ENCODE assay signal across 18 mouse cellular contexts in genomic region chr17:32183017-32183416, GRCm38 (mm10). TPM values are rescaled to one million over a fixed set of nuclear protein-coding genes. Genes with fewer than 3 reads are reported as not detected.
DNase-seq lines count a peak whose midpoint lies in the region; ATAC-seq lines count a peak whose summit lies in the region.
"Had no signal": no experiment of that assay in that cellular context is flagged by ENCODE, and none has a peak within 500 bp of the region (broad histone marks: within the 10 kb centered on the region; RNA-seq: fewer than 3 reads in every experiment).

No protein-coding gene starts in this region.

- no peaks in the 10 kb centered on the region for H3K36me3 ChIP-seq in forebrain, embryonic 13.5 days (ENCODE audit: poor library complexity, severe bottlenecking)
- no peaks in the 10 kb centered on the region for H3K36me3 ChIP-seq in forebrain, embryonic 15.5 days
- no peaks in the 10 kb centered on the region for H3K36me3 ChIP-seq in limb, embryonic 10.5 days
- H3K36me3 ChIP-seq: embryonic facial prominence, embryonic 15.5 days; forebrain, embryonic 10.5 days; heart, embryonic 12.5 days; hindbrain, embryonic 10.5 days; intestine, embryonic 15.5 days had no signal

- no peak overlapping the region for H3K4me3 ChIP-seq in forebrain, embryonic 13.5 days
- no peak overlapping the region for H3K4me3 ChIP-seq in forebrain, embryonic 15.5 days
- no peak overlapping the region for H3K4me3 ChIP-seq in limb, embryonic 10.5 days
- H3K4me3 ChIP-seq: embryonic facial prominence, embryonic 15.5 days; erythroblast, embryonic 14.5 days; forebrain, embryonic 10.5 days; heart, embryonic 12.5 days; hindbrain, embryonic 10.5 days; intestine, embryonic 15.5 days had no signal

- H3K4me1 ChIP-seq in forebrain, embryonic 13.5 days = peaks cover 27% of the 10 kb centered on the region
- H3K4me1 ChIP-seq in forebrain, embryonic 15.5 days = peaks cover 18% of the 10 kb centered on the region
- H3K4me1 ChIP-seq in limb, embryonic 10.5 days = peaks cover 18% of the 10 kb centered on the region
- H3K4me1 ChIP-seq: embryonic facial prominence, embryonic 15.5 days had no signal

- no peak overlapping the region for H3K4me2 ChIP-seq in forebrain, embryonic 13.5 days
- H3K4me2 ChIP-seq in forebrain, embryonic 15.5 days (replicated peaks) = no peak overlapping the region
- H3K4me2 ChIP-seq: embryonic facial prominence, embryonic 15.5 days; heart, embryonic 12.5 days; hindbrain, embryonic 14.5 days; intestine, embryonic 15.5 days had no signal

- H3K9me3 ChIP-seq in forebrain, embryonic 13.5 days (replicated peaks) = no peaks in the 10 kb centered on the region
- H3K9me3 ChIP-seq in forebrain, embryonic 15.5 days = no peaks in the 10 kb centered on the region
- H3K9me3 ChIP-seq in limb, embryonic 10.5 days (replicated peaks) = no peaks in the 10 kb centered on the region
- H3K9me3 ChIP-seq: embryonic facial prominence, embryonic 15.5 days; forebrain, embryonic 10.5 days; heart, embryonic 12.5 days; hindbrain, embryonic 10.5 days; intestine, embryonic 15.5 days had no signal

- WGBS in forebrain, embryonic 13.5 days = 10% methylated on average over 8 of the region's 8 CpGs
- 12% methylated on average over 8 of the region's 8 CpGs for WGBS in forebrain, embryonic 15.5 days
- 21% methylated on average over 8 of the region's 8 CpGs for WGBS in limb, embryonic 10.5 days

- 0 out of 2 replicates have a peak overlapping the region, but pooled peaks have one; percentile 8 for H3K9ac ChIP-seq in forebrain, embryonic 13.5 days
- no peak overlapping the region for H3K9ac ChIP-seq in forebrain, embryonic 15.5 days (replicated peaks)
- H3K9ac ChIP-seq: embryonic facial prominence, embryonic 15.5 days; hindbrain, embryonic 14.5 days; intestine, embryonic 15.5 days had no signal

- H3K27me3 ChIP-seq in forebrain, embryonic 13.5 days = peaks cover 1% of the 10 kb centered on the region
- no peaks in the 10 kb centered on the region for H3K27me3 ChIP-seq in forebrain, embryonic 15.5 days
- H3K27me3 ChIP-seq in limb, embryonic 10.5 days (ENCODE audit: low read depth, poor library complexity, severe bottlenecking) = peaks cover 11% of the 10 kb centered on the region
- H3K27me3 ChIP-seq: intestine, embryonic 15.5 days had no signal

- peak; percentile 31 for DNase-seq in Muller cell, postnatal 12 days (ENCODE audit: inconsistent ontology term)
- no peak for DNase-seq in limb, embryonic 10.5 days (ENCODE audit: low spot score)
- no peak for DNase-seq in lung, postnatal 4 days
- no peak for DNase-seq in right cerebral cortex, postnatal 14 days
- DNase-seq: adrenal gland, postnatal 10 days; cerebellum, adult 18-20 months; cerebellum, adult 9-11 months; cerebellum, postnatal 36 days; gastrocnemius, postnatal 14 days had no signal

- no peak for ATAC-seq in forebrain, embryonic 13.5 days
- no peak for ATAC-seq in forebrain, embryonic 15.5 days (replicated peaks)
- ATAC-seq: intestine, embryonic 15.5 days had no signal

- no peak overlapping the region for H3K27ac ChIP-seq in forebrain, embryonic 13.5 days
- no peak overlapping the region for H3K27ac ChIP-seq in forebrain, embryonic 15.5 days (replicated peaks)
- H3K27ac ChIP-seq in limb, embryonic 10.5 days = 0 out of 2 replicates have a peak overlapping the region, but pooled peaks have one; percentile 25
- H3K27ac ChIP-seq: embryonic facial prominence, embryonic 15.5 days; forebrain, embryonic 10.5 days; hindbrain, embryonic 10.5 days; hindbrain, embryonic 14.5 days; intestine, embryonic 15.5 days had no signal

RNA-seq across cellular contexts. Expression of gene Ephx3, which starts 6.3 kb away (rescaled TPM):
- 0.08 and 0.10 TPM in 2 replicates for polyA plus RNA-seq in forebrain, embryonic 13.5 days (2015; fragmentation: Nextera tagmentation; extraction: Ambion mirVana)
- polyA plus RNA-seq in forebrain, embryonic 15.5 days (2015; fragmentation: Nextera tagmentation; extraction: Ambion mirVana) = 0.17 and 0.20 TPM in 2 replicates
- polyA plus RNA-seq in limb, embryonic 10.5 days (2016; fragmentation: Nextera tagmentation; extraction: Ambion mirVana) = 0.11 TPM in 1 of 2 replicates, not detected in the other
- polyA plus RNA-seq: erythroblast, embryonic 14.5 days had no signal

RNA-seq across cellular contexts. Expression of gene Notch3, which starts 16.4 kb away (rescaled TPM):
- polyA plus RNA-seq in forebrain, embryonic 13.5 days (2015; fragmentation: Nextera tagmentation; extraction: Ambion mirVana) = 7.7 and 9.7 TPM in 2 replicates
- 5.6 and 5.8 TPM in 2 replicates for polyA plus RNA-seq in forebrain, embryonic 15.5 days (2015; fragmentation: Nextera tagmentation; extraction: Ambion mirVana)
- 23.8 and 32.1 TPM in 2 replicates for polyA plus RNA-seq in limb, embryonic 10.5 days (2016; fragmentation: Nextera tagmentation; extraction: Ambion mirVana)
- polyA plus RNA-seq: erythroblast, embryonic 14.5 days had no signal
